Mouse (Mus musculus) gastrocnemius, adult 18-20 months (tissue): ENCODE measurements around the gene Gm5617. TPM values are rescaled to one million over a fixed set of nuclear protein-coding genes. Genes with fewer than 3 reads are reported as not detected.
A peak's percentile ranks its signal among the peaks of the same experiment; 100 is the strongest.
"Not testable (repeated sequence)": the region's sequence is repeated elsewhere in the genome, so short reads cannot be mapped to it uniquely, and the experiment has no call there.

Experiments used
- DNase-seq: peaks from one replicate; pipeline ENCODE4 v3.0.0; 2021; ENCODE audit warnings: low spot score
- long read RNA-seq, 2 experiments: library from polyadenylated mRNA; stranded (forward); transcript quantifications; one replicate each; pipeline ENCODE4 v2.0.0; 2021
- total RNA-seq, 2 experiments: library from RNA; stranded (reverse); gene quantifications; 2 replicates each; pipeline ENCODE4 v1.2.3; 2021

Gene Gm5617
- 1 to 10 TPM; 9.5 to 9.8 TPM for total RNA-seq
- long read RNA-seq, experiment 1, transcript Gm5617-201 (1 exons, 531 nt): major isoform, 12 of 12 reads
- long read RNA-seq, experiment 1, partial matches to known transcripts: 0 of 12 reads
- long read RNA-seq, experiment 1, other reads (novel, unspliced or antisense): 0 of 12 reads
- long read RNA-seq, experiment 2, transcript Gm5617-201 (1 exons, 531 nt): major isoform, 9 of 9 reads
- long read RNA-seq, experiment 2, partial matches to known transcripts: 0 of 9 reads
- long read RNA-seq, experiment 2, other reads (novel, unspliced or antisense): 0 of 9 reads

DNA sequence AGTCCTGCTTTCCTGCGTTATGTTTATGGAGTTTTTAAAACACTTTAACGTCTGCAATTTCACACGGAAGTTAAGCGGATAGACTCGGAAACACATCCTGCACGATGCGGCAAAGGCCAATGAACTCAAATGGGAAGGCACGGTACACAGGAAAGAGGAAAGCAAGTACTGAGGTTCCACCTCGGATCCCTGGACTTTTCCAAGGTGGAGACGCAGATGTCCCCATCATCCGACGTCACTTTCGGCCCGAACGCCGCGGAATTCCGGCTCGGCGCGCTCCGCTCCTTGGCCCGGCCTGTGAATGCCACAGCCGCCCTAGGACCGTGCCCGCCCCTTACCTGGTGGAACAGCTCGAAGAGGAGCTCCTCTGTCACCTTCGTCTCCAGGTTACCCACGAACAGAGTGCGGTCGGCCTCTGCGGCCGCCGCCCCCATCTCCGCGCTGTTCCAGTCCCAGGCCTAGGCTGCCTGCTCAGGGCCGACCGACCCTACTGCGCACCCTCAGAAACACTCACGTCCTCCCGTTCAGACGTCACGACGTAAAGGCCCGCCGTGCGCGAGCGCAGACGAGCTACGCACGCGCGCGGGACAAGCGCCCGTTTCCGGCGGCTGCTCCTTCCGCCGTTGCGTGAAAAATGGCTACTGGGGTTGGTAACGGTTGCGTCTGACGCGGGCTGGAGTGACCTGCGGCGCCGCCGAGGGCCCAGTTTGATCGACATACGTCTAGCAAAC is at the start of gene Gm5617, which contains the start of gene Rbm7:
Gene Gm5617 (plus strand): TSS at position 626 of the 731 bp plus-strand sequence.
Gene Rbm7 (minus strand): TSS at position 483 of the 731 bp plus-strand sequence.
- DNase-seq: peak; percentile 94

DNA sequence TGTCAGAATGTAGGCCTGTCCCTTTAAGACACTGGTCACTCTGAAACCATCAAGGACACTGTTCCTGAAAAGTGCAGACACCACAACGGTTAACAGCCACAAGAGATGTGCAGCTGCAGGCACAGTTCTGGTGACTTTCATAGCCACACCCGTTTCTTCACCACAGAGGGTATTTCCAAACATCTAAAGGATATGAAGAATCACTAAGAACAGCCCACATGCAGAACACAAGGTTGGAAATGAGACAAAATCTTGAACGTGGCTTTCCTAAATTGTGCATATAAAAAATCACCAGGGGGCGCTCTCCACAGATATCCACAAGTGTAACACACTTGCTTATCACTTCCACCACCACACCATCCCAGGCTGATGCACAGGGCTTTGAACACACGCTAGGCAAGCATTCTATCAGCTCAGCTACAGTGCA is 47.4 kb upstream of the Gm5617 start:
- DNase-seq: peak; percentile 34

DNA sequence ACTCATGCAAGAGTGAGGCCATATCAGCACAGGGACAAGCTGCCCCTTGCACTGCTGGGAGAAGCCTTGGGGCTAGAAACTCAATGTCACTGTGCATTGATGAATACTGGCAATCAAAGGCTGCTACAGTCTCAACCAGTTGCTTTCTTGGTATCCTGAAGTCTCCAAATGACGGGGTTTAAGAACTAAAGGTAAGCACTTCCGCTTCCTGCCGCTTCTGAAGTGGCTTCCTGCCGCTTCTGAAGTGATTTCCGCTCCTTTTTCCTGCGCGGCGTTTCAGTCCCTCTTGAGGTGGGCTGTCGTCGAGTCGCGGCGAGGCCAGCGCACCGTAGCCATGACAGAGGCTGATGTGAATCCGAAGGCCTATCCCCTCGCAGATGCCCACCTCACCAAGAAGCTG is 45.2 kb upstream of the Gm5617 start:
- no peak for DNase-seq

DNA sequence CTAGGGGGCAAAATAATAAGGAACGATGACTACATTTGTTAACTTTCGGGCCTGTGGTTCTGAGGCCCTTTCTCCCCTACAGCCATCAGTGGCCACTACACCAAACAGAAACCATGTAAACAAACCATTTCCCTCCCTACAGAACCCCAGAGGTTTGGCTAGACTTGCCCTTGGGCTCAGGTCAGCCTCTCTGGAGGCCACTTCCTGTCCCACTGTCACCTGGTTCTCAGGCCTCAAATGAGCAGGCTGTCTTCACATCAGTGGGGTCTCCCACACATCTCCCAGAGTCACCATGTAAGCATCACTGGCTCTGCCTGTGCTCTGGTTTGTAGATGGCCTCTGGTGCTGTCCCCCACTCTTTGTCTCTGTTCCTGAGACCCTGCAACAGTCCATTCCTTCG is 39.3 kb upstream of the Gm5617 start:
- no peak for DNase-seq

DNA sequence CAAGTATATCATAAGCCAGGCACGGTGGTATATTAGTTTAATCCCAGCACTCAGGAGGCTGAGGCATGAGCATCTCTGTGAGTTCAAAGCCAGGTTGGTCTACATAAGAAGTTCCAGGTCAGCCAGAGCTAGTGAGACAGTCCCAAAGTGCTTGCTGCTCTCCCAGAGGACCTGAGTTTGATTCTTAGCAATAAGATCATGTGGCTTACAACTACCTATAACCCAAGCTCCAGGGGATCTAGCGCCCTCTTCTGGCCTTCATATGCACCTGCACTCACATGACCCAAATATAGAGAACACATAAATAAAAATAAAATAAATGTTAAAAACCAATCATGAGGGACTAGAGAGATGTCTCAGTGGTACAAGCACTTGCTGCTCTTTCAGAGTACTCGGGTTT is 36.4 kb upstream of the Gm5617 start:
- no peak for DNase-seq

DNA sequence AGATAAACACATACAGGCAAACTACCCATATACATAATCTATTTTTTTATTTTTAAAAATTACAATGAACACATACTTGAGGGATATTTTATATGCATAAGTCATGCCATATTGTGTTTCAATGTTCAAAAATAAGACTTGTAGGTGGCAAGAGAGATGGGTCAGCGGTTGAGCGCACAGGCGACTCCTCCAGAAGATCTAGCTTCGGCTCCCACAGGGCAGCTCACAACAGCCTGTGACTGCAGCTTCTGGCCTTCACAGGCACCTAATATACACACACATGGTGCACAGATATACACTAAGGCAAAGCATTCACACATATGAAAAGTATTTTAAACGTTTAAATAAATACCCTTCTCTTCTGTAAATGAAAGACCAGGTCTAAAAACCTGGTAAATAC is 35.9 kb upstream of the Gm5617 start:
- DNase-seq: no peak

DNA sequence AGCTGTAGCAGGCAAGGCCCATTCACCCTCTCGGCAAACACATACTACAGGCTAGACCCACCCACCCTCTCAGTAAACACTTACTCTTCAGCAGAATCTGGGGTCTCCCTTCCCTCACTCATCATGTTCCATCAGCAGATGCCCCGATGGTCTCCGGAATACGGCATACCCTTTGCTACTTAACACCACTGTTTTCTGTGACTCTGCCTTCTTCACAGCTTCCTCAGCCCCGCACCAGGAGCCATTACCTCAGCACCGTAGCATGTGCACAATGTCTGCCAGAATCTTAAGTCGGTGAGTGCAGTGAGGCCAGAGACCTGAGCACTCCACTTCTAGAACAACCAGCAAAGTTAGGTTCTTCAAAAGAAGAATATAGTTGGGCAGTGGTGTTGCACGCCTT is 34.5 kb upstream of the Gm5617 start:
- no peak for DNase-seq

DNA sequence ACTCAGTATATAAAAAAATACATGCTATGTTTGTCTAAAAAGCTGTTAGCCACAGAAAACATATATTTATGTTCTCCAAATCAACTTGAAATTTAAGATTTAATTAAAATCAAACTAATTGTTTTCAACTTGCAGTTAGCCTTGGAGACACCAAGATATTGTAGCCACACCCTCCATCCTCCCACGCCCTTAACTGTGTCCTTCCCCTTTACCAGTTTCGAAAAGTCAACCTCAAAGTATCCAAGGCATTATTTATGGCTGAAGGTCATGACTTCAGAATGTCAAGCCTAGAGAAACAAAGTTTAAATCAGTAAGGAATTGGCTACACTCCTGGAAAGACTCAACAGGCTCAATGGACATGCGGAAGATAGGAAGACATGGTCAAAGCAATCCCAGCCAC is 33.7 kb upstream of the Gm5617 start:
- DNase-seq: no peak

DNA sequence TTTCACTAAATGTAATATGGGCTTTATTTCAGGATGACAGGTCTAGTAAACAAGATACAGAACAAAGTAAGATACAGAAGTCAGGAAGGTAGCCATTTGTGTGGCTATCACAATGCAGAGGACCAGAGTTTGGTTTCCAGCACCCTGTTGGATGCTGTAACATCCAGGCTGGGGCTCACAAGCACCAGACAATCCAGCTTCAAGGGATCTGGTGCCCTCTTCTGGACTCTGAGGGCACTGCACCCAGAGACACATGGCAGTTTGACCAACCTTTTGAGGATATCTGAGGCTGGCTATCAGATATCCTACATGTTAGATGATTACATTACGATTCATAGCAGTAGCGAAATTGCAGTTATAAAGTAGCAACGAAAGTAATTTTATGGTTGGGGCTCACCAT is 29.6 kb upstream of the Gm5617 start:
- DNase-seq: no peak

DNA sequence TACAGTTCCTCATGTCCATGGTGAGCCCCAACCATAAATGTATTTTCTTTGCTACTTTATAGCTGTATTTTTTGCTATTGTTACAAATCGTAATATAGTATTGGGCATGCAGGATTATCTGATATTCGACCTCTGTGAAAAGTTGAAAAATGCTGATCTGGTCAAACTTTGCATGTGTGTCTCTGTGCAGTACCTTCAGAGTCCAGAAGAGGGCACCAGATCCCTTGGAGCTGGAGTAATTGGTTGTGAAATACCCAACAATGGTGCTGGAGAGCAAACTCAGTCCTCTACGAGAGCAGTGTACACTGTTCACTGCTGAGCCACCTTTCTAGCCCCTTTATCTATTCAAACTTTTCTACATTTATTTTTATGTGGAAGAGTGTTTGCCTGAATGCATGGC is 28.4 kb upstream of the Gm5617 start:
- DNase-seq: peak; percentile 78

DNA sequence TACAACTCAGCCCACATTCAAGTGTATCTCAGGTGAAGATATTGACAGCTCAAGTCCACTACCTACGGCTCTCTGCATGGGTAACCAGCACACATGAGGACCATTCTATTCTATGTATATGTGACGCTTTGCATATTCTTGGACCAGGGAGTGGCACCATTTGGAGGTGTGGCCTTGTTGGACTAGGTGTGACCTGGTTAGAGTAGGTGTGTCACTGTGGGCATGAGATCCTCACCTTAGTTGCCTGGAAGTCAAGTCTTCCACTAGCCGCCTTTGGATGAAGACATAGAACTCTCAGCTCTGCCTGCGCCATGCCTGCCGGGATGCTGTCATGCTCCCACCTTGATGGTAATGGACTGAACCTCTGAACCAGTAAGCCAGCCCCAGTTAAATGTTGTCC is 27.8 kb upstream of the Gm5617 start:
- DNase-seq: not testable (repeated sequence)

DNA sequence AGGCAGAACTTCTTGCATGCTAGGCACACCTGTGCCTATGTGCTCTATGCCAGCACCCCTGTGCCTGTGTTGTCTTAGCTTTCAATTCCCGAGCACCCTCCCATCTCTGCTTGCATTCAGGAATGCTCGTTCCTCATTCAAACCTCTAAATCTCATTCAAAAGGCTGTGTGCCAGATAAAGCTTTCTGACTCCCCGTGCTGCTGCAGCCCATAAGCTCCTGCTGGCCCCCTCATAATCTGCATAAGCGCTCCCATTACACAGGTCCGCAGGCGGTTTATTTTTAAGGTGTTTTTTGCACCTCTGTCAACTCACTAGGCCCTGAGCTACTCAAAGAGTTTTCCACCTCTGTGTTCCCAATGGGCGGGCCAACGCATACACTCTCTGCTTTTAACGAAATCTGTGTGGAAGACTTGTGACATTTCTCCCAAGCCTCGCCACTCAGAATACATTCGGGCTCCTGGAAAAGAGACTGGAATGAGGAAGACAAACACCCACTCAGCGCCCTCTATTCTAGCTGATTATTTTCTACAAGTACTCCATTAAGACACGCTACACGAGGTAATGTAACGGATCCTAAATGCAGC is 22.7 kb upstream of the Gm5617 start:
- no peak for DNase-seq

DNA sequence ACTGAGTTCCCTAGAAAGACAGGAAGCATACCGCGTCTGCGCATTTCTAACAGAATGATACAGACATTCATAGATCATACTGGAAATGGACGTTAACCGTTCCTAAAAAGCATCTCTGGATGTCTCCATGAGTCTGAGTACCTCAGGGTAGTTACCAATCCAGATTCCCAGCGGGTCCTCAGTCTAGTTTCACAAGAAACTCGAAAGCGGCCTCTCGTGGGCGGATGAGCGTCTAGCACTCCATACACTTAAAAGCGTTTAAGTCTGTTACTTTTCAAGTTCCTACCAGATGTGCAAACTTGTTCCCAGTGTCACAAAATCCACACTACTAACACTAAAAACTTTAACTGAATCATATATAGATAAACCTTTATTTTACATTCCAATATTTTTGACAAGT is 22.1 kb upstream of the Gm5617 start:
- no peak for DNase-seq

DNA sequence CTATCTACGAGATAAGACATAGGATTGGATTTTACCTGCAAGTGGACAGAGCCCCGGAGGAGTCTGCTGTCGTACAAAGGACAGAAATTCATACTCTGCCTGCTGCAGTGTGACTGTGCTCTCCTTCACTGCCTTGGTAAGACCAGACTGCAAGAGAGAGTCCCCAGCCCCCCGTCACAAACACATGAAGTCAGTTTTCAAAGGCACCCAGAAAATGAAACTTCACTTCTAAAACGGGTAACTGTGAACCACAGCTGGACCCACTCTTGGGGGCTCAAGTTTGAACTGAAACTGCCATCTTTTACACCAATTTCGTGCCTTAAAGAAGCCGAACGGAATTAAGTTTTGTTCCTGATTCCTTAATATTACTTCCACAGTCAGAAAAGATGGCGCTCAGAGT is 20.9 kb upstream of the Gm5617 start:
- no peak for DNase-seq

DNA sequence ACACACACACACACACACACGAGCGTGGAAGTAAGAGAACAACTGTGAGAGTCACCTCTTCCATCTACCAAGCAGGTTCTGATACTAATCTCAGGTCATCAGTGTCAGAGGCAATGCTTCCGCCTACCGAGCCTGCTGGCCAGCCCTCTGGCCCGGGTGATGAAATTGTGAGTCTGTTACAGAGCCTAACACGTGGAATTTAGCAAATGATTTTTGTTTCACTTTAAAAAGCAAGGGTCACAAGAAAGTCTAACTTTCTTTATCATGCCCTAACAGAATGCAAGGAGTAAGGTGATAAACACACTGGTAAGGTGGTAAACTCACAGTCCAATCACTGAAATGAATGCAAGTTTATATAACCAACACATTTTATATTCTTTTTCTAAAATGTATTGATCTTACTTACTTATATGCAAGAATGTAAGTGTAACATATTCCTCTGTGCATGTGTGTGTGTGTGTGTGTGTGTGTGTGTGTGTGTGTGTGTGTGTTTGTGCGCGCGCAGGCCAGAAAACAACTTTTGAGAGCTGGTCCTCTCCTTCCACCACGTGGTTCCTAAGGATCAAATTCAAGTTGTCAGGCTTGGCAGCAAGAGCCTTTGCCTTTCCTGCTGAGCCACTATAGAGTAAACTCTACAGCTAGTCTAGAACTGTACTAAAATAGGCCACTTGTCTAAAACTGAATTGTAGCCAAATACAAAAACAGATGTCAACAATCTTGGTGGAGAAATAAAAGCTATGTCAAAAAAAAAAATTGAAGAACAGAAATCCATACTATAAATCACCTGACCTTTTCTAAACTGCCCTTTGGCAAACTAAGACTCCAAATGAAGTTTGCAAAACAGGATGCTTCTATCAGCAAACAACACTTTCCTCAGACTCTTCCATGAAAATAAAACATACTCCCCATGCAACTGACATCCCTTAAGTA is 18.7 kb upstream of the Gm5617 start:
- DNase-seq: no peak

DNA sequence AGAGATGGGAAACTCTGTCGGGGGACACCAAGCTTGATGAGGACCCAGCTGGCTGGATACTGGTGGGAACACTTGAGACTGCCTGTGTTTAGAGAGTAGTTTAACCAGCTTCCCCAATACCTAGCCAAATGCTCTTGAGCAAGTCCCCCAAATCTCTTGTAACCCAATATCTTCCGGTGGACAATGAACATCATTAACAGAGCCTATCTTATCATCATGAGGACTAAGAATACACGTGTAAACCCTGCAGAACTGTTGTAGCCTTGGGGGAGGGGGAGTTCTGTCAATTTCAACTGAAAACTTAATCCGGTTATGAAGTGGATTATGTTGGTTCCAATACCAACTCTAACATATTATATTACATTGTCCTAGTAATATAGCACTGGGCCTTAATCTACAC is 16.4 kb upstream of the Gm5617 start:
- DNase-seq: no peak

DNA sequence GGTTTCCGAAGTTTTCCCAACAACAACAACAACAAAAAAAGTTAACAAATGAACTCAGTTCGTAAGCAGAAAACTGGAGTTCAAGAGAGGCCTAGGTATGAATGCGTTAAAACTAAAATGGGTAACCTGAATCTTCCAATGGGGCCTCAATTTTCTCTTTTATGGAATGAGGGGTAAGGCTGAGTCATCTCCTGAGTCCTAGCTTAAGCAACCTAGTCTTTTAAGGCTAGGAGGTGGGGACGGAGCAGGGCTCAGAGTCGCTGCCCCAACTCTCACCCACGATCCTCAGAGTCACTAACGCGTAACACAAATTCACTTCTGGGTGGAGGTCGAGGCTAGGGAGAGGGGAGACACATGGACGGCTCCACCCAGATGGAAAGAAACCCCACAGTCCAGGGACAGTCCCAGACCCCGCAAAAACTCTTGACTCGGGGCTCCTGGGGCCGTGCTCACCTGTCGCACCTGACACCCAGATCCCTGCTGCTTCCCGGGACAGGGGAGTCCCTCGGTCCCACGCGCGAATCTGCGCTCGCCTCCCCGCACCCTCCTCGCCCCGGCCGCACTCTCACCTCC is 15.3 kb upstream of the Gm5617 start:
- no peak for DNase-seq

DNA sequence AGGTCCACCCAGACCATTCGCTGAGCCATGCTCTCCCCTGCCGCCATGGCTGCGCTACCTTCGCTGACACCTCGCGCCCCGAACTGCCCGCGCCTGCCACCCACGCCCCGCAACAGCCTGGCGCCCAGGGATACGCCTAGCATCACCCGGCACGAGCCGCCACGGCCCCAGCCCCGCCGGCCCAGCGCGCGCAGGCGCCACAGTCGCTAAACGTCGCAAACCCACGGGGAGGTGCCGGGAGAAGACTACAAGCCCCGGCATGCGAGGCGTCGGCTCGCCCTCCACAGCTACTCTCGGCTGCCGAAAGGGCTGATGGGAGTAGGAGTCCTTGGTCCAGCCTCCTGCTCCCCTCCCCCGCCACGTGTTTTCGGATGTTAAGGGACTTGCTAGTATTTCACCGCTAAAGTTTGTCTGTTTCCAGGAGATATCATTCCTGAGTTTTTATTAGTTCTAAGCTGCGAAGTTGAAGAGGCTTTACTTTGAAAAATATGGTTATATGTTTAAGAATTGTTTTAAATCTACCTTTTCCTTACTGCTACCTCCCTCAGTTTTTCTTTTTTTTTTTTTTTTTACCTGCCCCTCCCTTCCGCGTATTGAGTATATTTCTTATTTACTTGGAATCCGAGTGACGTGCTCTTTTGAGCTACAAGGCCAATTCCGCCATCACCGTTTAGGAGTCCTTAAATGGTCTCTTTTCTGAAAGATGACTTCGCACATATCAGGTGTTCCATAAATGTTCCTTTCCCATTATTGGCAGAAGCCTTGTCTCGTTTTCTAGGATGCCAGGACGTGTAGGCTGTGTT is 14.6 kb upstream of the Gm5617 start, which contains the start of gene Rexo2:
Gene Rexo2 (minus strand): TSS at position 213 of the 803 bp plus-strand sequence.
- DNase-seq: peak; percentile 95

DNA sequence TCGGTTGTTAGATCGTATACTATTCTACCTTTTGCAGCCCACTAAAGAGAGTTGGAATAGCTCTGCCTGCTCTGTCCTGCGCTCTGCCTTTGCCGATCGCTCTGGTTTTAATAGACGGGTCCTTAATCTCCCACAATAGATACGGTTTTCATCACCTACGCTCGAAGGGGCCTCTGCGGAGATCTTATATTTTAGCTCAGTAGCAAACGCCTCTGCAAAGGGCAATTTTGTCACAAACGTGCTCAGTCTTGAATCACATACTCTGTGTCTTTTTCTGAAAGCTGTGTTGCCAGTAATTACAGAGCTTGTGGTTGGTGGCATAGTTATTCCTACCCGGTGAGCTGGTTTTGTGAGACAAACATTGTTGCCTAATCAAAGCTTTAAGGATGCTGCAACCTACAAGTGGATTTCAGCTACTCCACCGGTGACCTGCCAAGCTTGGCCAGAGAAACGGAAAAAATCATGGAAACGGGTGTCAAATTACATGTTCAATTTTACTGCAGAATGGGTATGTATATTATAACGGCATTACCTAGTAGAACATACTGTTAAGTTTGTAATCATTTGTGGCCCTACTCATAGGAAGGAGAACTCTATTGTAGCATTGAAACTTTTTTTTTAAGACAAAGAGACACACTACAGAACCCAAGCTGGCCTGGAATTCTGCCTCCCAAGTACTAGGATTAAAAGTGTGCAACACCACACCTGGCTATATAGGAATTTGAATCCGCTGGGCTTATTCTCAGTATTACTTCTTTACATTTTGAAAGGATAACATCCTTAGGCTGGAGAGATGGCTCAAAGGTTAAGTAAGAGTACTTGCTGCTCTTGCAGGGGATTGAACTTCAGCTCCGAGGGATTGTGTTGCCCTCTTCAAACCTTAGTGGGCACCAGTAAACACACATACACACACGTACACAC is 13.8 kb upstream of the Gm5617 start:
- no peak for DNase-seq
